Mouse (Mus musculus): Measurements from ENCODE around the gene Gm10318.

The Gm10318 gene

GRCm38 (mm10) chr10:77890987-77891565 is 38.4 kb downstream of the Gm10318 start:
- 78% methylated on average over 8 of the region's 8 CpGs for WGBS

GRCm38 (mm10) chr10:77895562-77895961 is 42.9 kb downstream of the Gm10318 start:
- WGBS: 83% methylated on average over 5 of the region's 5 CpGs

GRCm38 (mm10) chr10:77900126-77900525 is 47.5 kb downstream of the Gm10318 start:
- 61% methylated on average over 7 of the region's 7 CpGs for WGBS

GRCm38 (mm10) chr10:77900903-77901818 is 48.5 kb downstream of the Gm10318 start:
- 79% methylated on average over 27 of the region's 27 CpGs for WGBS

GRCm38 (mm10) chr10:77901871-77902210 is 49.2 kb downstream of the Gm10318 start:
- 3% methylated on average over 14 of the region's 14 CpGs for WGBS

- 2% methylated on average over 45 of the region's 46 CpGs for WGBS
Measured at GRCm38 (mm10) chr10:77902211-77902893, 49.7 kb downstream of the Gm10318 start, which contains the start of gene Lrrc3. TSS of gene Lrrc3 (minus strand) at chr10:77902536.

GRCm38 (mm10) chr10:77902894-77903715 is 50.4 kb downstream of the Gm10318 start:
- WGBS: 3% methylated on average over 35 of the region's 35 CpGs
